Mouse (Mus musculus) liver, postnatal 0 days (tissue): Measurements from ENCODE around the gene Cib1. TPM values are rescaled to one million over a fixed set of nuclear protein-coding genes. Genes with fewer than 3 reads are reported as not detected.

Source experiments
- ATAC-seq: fragments of 200-750 bp; cut with Nextera tagmentation; 2 replicates; pipeline ENCODE4 v1.8.0; 2017; ENCODE audit warnings: mild to moderate bottlenecking, moderate library complexity
- DNase-seq: peaks from one replicate; pipeline ENCODE4 v3.0.0-alpha.2; 2016
- H3K27ac ChIP-seq: fragments of 300-500 bp; sonication (generic); 2 replicates; pipeline ENCODE4 v1.5.1; 2014; ENCODE audit warnings: antibody characterized with exemption, moderate library complexity, mild to moderate bottlenecking, low read depth
- H3K27me3 ChIP-seq: fragments of 300-500 bp; sonication (generic); 2 replicates; pipeline ENCODE4 v1.6.1; 2014; ENCODE audit warnings: low read length, control low read depth, mixed read lengths; ENCODE audit not compliant: insufficient read depth
- H3K36me3 ChIP-seq: fragments of 300-500 bp; sonication (generic); replicated peaks from 2 replicates; pipeline ENCODE4 v1.6.1; 2014; ENCODE audit warnings: mild to moderate bottlenecking, control low read depth, low read length, moderate library complexity, mixed read lengths; ENCODE audit not compliant: insufficient read depth
- H3K4me1 ChIP-seq: fragments of 300-500 bp; sonication (generic); 2 replicates; pipeline ENCODE4 v1.6.1; 2014; ENCODE audit warnings: antibody characterized with exemption, mild to moderate bottlenecking, control low read depth; ENCODE audit not compliant: insufficient read depth
- H3K4me2 ChIP-seq: fragments of 300-500 bp; sonication (generic); 2 replicates; pipeline ENCODE4 v1.6.1; 2014; ENCODE audit warnings: low read depth, mild to moderate bottlenecking, low read length, moderate library complexity, mixed read lengths
- H3K4me3 ChIP-seq: fragments of 300-500 bp; sonication (generic); 2 replicates; pipeline ENCODE4 v1.5.1; 2014; ENCODE audit warnings: low read depth, low read length
- H3K9ac ChIP-seq: fragments of 300-500 bp; sonication (generic); replicated peaks from 2 replicates; pipeline ENCODE4 v1.6.1; 2014; ENCODE audit warnings: mild to moderate bottlenecking, moderate library complexity
- H3K9me3 ChIP-seq: fragments of 300-500 bp; sonication (generic); 2 replicates; pipeline ENCODE4 v1.6.1; 2016; ENCODE audit warnings: mild to moderate bottlenecking, control low read depth, low read length, mixed read lengths
- CTCF ChIP-seq: sonication (generic); IDR thresholded peaks from 2 replicates; pipeline ENCODE4 v1.5.1; 2016; ENCODE audit warnings: antibody characterized with exemption, low read depth
- EP300 ChIP-seq: IDR thresholded peaks from 2 replicates; pipeline ENCODE4 v1.6.1; 2016; ENCODE audit warnings: antibody characterized with exemption, low read depth, mild to moderate bottlenecking
- WGBS: fragments of 180-500 bp; shearing (Covaris S2); extraction: QIAGEN DNeasy Blood & Tissue Kit; methylation state at CpG from one replicate; pipeline ENCODE4 v1.1.7; 2014; ENCODE audit not compliant: insufficient replicate concordance; 5-methylcytosine and 5-hydroxymethylcytosine counted together
- polyA plus RNA-seq: library from polyadenylated mRNA; unstranded; fragments of >200 nt; fragmentation: Nextera tagmentation; extraction: Ambion mirVana; gene quantifications from 2 replicates; pipeline ENCODE4 v1.2.1, GENCODE M21; 2015

Cib1 gene
- polyA plus RNA-seq, 1 experiment from 2014 or later: 89.2 TPM

DNA sequence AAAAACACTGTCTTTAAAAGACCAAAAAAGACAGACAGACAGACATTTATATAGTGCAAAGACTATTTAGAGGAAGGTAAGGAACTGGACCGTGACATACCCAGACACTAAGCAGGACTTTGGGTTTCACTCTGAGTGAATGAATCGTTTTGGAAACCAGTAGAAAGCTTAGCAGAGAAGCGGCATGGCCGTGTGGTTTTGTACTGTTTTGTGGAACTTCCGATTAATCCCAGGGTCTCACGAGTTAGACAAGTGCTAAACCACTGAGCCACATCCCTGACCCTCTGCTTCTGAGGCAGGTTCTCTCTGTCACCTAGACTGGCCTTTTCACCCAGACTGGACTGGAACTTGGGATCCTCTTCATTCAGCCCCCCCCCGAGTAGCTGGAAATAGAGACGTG lies 18.2 kb downstream of the Cib1 start:
- Histone ChIP-seq H3K27ac (0 out of 2 replicates have a peak overlapping the region, but pooled peaks have one; percentile 4), H3K36me3 (peaks cover 72% of the 10 kb centered on the region), H3K9me3 (no peaks in the 10 kb centered on the region), H3K4me2 (no peak overlapping the region), H3K27me3 (no peaks in the 10 kb centered on the region), H3K4me3 (no peak overlapping the region), H3K9ac (no peak overlapping the region), H3K4me1 (peaks cover 25% of the 10 kb centered on the region)
- no peak for DNase-seq
- TF ChIP-seq CTCF (no peak), EP300 (no peak)
- WGBS: 79% methylated on average over 8 of the region's 8 CpGs
- no peak for ATAC-seq

GRCm38 (mm10) chr7:80213604-80214003 lies 19.0 kb downstream of the Cib1 start:
- WGBS: 88% methylated on average over 7 of the region's 7 CpGs
- Histone ChIP-seq H3K9ac (no peak overlapping the region), H3K27ac (no peak overlapping the region), H3K9me3 (no peaks in the 10 kb centered on the region), H3K4me1 (peaks cover 34% of the 10 kb centered on the region), H3K27me3 (no peaks in the 10 kb centered on the region), H3K36me3 (peaks cover 63% of the 10 kb centered on the region), H3K4me2 (no peak overlapping the region), H3K4me3 (no peak overlapping the region)
- ATAC-seq (no peak), DNase-seq (peak; percentile 12)
- TF ChIP-seq CTCF (no peak), EP300 (no peak)

- no peak for ATAC-seq
- no peaks in the 10 kb centered on the region for H3K9me3 ChIP-seq
- TF ChIP-seq EP300: no peak
- TF ChIP-seq CTCF: no peak
- no peak for DNase-seq
- H3K4me1 ChIP-seq: peaks cover 58% of the 10 kb centered on the region
- H3K9ac ChIP-seq: peak overlapping the region; percentile 61; the same call in 1 of the 2 replicates
- H3K4me3 ChIP-seq: no peak overlapping the region
- peaks cover 41% of the 10 kb centered on the region for H3K36me3 ChIP-seq
- H3K27me3 ChIP-seq: no peaks in the 10 kb centered on the region
- H3K4me2 ChIP-seq: peak overlapping the region; percentile 64
- H3K27ac ChIP-seq: peak overlapping the region; percentile 98
- 78% methylated on average over 4 of the region's 4 CpGs for WGBS
These were observed 21.6 kb downstream of the Cib1 start for GRCm38 (mm10) chr7:80210982-80211381.

DNA sequence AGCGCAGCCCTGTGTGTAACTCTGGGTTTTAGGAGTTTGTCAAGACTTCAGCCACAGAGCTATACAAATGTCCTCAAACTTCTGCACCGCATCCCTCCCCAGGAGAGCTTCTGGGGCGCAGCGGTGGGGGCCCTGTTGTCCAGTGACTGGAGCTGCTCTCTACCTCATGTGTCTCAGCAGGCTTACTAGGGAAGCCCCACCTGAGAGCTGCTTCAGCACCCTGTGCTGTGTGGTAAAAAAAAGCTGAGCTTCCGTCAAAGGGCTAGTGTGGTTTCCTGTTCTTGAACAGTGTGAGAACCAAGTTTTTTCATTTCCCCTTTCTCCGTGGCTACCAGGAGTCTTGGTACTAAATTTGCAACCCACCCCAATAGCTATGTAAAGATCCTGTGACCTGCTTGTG lies 22.9 kb downstream of the Cib1 start:
- no peaks in the 10 kb centered on the region for H3K27me3 ChIP-seq
- TF ChIP-seq CTCF: no peak
- TF ChIP-seq EP300: no peak
- ATAC-seq: no peak
- H3K4me1 ChIP-seq: peaks cover 67% of the 10 kb centered on the region
- peak overlapping the region; percentile 64 for H3K4me2 ChIP-seq
- peaks cover 29% of the 10 kb centered on the region for H3K36me3 ChIP-seq
- peak overlapping the region; percentile 21 for H3K4me3 ChIP-seq
- peak; percentile 70 for DNase-seq
- H3K27ac ChIP-seq: peak overlapping the region; percentile 98
- WGBS: 30% methylated on average over 6 of the region's 6 CpGs
- H3K9me3 ChIP-seq: no peaks in the 10 kb centered on the region
- peak overlapping the region; percentile 61 for H3K9ac ChIP-seq

DNA sequence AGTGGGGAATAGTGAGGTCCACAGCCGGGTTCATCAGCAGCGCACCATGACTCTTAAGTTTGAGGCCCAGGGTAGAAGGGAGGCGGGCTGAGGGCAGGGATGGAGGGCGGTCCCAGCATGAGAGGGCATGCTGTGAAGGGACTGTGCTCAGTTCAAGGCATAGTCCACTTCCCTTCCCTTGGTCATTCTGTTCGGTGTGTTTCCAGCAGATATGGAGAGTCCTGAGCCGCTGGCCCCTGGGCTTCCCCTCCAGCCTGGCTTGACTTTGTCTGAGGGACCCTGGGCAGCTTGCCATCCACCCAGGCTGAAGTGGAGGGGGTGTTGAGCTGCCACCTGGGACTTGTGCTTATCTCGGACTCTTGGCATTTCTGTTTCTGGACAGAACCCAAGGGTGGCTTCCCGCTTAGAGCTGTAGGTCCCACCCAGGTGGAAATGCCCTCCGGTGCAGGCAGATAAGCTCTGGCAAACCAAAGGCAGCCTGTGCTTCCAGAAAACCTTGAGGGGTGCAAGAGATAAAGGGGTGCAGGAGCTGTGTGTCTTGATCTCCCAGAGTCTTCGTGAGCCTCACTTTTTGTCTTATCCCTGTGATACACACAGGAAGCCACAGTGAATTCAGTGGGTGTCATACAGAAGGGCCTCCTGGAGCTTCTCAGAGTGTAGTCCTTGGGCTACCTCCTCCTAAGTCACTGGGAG lies 23.7 kb downstream of the Cib1 start:
- peak overlapping the region; percentile 21 for H3K4me3 ChIP-seq
- H3K9ac ChIP-seq: peak overlapping the region; percentile 61
- no peak; the same call in 1 of the 2 replicates for TF ChIP-seq CTCF
- TF ChIP-seq EP300: peak; percentile 98
- H3K4me2 ChIP-seq: peak overlapping the region; percentile 64
- H3K9me3 ChIP-seq: no peaks in the 10 kb centered on the region
- DNase-seq (peak; percentile 89), ATAC-seq (peak; percentile 88)
- H3K27ac ChIP-seq: peak overlapping the region; percentile 98
- WGBS: 25% methylated on average over 10 of the region's 10 CpGs
- H3K4me1 ChIP-seq: peaks cover 75% of the 10 kb centered on the region
- H3K27me3 ChIP-seq: no peaks in the 10 kb centered on the region
- peaks cover 22% of the 10 kb centered on the region for H3K36me3 ChIP-seq

DNA sequence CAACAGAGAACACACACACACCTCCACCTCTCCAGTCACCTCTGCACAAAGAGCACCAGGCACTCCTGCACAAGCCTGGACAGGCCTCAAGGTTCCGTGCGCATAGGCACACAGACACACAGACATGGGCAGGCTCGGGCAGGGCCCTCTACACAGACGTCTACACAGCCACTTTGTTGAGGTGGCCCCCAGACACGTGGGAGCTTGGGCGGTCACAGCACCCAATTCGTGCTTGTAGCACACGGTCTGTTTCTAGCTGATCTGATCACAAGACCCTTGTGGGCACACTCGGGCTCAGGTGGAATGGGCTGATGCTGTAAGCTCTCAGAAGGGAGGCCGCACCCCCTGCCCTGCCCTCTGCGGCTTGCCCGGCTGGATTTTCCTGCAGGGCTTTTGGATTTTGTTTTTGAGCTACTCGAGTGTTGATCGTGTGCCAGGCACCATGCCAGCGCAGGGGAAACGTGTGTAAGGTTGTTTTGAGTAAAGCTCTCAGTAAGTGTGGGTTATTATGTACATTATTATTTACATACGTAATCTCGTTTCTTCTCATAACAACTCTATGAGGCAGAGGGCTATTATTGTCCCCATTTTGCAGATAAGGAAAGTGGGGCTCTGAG lies 24.5 kb downstream of the Cib1 start:
- H3K4me1 ChIP-seq: peaks cover 83% of the 10 kb centered on the region
- DNase-seq (peak; percentile 60), ATAC-seq (peak; percentile 16)
- no peak for TF ChIP-seq CTCF
- TF ChIP-seq EP300: no peak
- H3K9ac ChIP-seq: peak overlapping the region; percentile 58
- peak overlapping the region; percentile 98 for H3K27ac ChIP-seq
- no peaks in the 10 kb centered on the region for H3K9me3 ChIP-seq
- 47% methylated on average over 18 of the region's 18 CpGs for WGBS
- H3K4me2 ChIP-seq: peak overlapping the region; percentile 64
- H3K36me3 ChIP-seq: peaks cover 17% of the 10 kb centered on the region
- H3K4me3 ChIP-seq: 0 out of 2 replicates have a peak overlapping the region, but pooled peaks have one; percentile 8
- no peaks in the 10 kb centered on the region for H3K27me3 ChIP-seq
